Mouse (Mus musculus) lung, embryonic 15.5 days (tissue): Measurements from ENCODE around the gene Disp3. TPM values are rescaled to one million over a fixed set of nuclear protein-coding genes. Genes with fewer than 3 reads are reported as not detected.

Experiments
- ATAC-seq: fragments of 200-750 bp; cut with Nextera tagmentation; 2 replicates; pipeline ENCODE4 v1.8.0; 2017; ENCODE audit warnings: moderate number of reproducible peaks, borderline replicate concordance; ENCODE audit not compliant: low FRiP score, low TSS enrichment; ENCODE audit errors: extremely low read depth
- H3K27ac ChIP-seq: fragments of 300-500 bp; sonication (generic); 2 replicates; pipeline ENCODE4 v1.5.1; 2015; ENCODE audit warnings: moderate library complexity, mild to moderate bottlenecking, inconsistent platforms
- H3K27me3 ChIP-seq: fragments of 300-500 bp; sonication (generic); 2 replicates; pipeline ENCODE4 v1.6.1; 2015; ENCODE audit warnings: inconsistent platforms
- H3K36me3 ChIP-seq: fragments of 300-500 bp; sonication (generic); 2 replicates; pipeline ENCODE4 v1.6.1; 2015; ENCODE audit warnings: inconsistent platforms
- H3K4me1 ChIP-seq: fragments of 300-500 bp; sonication (generic); 2 replicates; pipeline ENCODE4 v1.6.1; 2015; ENCODE audit warnings: inconsistent platforms
- H3K4me2 ChIP-seq: fragments of 300-500 bp; sonication (generic); 2 replicates; pipeline ENCODE4 v1.6.1; 2015; ENCODE audit warnings: inconsistent platforms, mild to moderate bottlenecking, moderate library complexity
- H3K4me3 ChIP-seq: fragments of 300-500 bp; sonication (generic); 2 replicates; pipeline ENCODE4 v1.5.1; 2015; ENCODE audit warnings: mild to moderate bottlenecking, inconsistent platforms
- H3K9ac ChIP-seq: fragments of 300-500 bp; sonication (generic); 2 replicates; pipeline ENCODE4 v1.6.1; 2015; ENCODE audit warnings: inconsistent platforms
- H3K9me3 ChIP-seq: fragments of 300-500 bp; sonication (generic); 2 replicates; pipeline ENCODE4 v1.6.1; 2016; ENCODE audit warnings: inconsistent platforms
- WGBS: fragments of 180-500 bp; shearing (Covaris S2); methylation state at CpG from one replicate; pipeline ENCODE4 v1.1.7; 2015; 5-methylcytosine and 5-hydroxymethylcytosine counted together
- polyA plus RNA-seq: library from polyadenylated mRNA; unstranded; fragments of >200 nt; fragmentation: Nextera tagmentation; extraction: Ambion mirVana; gene quantifications from 2 replicates; pipeline ENCODE4 v1.2.1, GENCODE M21; 2015

Disp3 gene
- polyA plus RNA-seq, 1 experiment from 2014 or later: 0.10 TPM

- Histone ChIP-seq H3K27me3 (no peaks in the 10 kb centered on the region), H3K36me3 (no peaks in the 10 kb centered on the region), H3K27ac (no peak overlapping the region), H3K4me2 (no peak overlapping the region), H3K4me3 (no peak overlapping the region), H3K4me1 (no peaks in the 10 kb centered on the region), H3K9me3 (no peaks in the 10 kb centered on the region), H3K9ac (no peak overlapping the region)
- no peak for ATAC-seq
- WGBS: 40% methylated on average over 6 of the region's 6 CpGs
Measured at GRCm38 (mm10) chr4:148204873-148205232, 82.9 kb downstream of the Disp3 start.

GRCm38 (mm10) chr4:148204061-148204872, 83.5 kb downstream of the Disp3 start:
- WGBS: 46% methylated on average over 15 of the region's 15 CpGs
- H3K4me1 ChIP-seq: no peaks in the 10 kb centered on the region
- no peak overlapping the region for H3K4me2 ChIP-seq
- H3K9ac ChIP-seq: no peak overlapping the region
- no peaks in the 10 kb centered on the region for H3K36me3 ChIP-seq
- H3K4me3 ChIP-seq: no peak overlapping the region
- no peak for ATAC-seq
- H3K27me3 ChIP-seq: no peaks in the 10 kb centered on the region
- no peaks in the 10 kb centered on the region for H3K9me3 ChIP-seq
- H3K27ac ChIP-seq: no peak overlapping the region

- Histone ChIP-seq H3K27me3 (no peaks in the 10 kb centered on the region), H3K4me2 (no peak overlapping the region), H3K9ac (no peak overlapping the region), H3K9me3 (no peaks in the 10 kb centered on the region), H3K27ac (no peak overlapping the region), H3K4me1 (no peaks in the 10 kb centered on the region), H3K4me3 (no peak overlapping the region), H3K36me3 (no peaks in the 10 kb centered on the region)
- no peak for ATAC-seq
- 72% methylated on average over 2 of the region's 2 CpGs for WGBS
Measured at GRCm38 (mm10) chr4:148203557-148203956, 84.2 kb downstream of the Disp3 start.

- Histone ChIP-seq H3K27me3 (no peaks in the 10 kb centered on the region), H3K9me3 (no peaks in the 10 kb centered on the region), H3K27ac (no peak overlapping the region), H3K36me3 (no peaks in the 10 kb centered on the region), H3K4me3 (no peak overlapping the region), H3K4me1 (no peaks in the 10 kb centered on the region), H3K9ac (no peak overlapping the region), H3K4me2 (no peak overlapping the region)
- 58% methylated on average over 10 of the region's 10 CpGs for WGBS
- no peak for ATAC-seq
Measured at GRCm38 (mm10) chr4:148198721-148199120, 89.0 kb downstream of the Disp3 start.

- Histone ChIP-seq H3K9me3 (no peaks in the 10 kb centered on the region), H3K4me3 (no peak overlapping the region), H3K9ac (no peak overlapping the region), H3K4me2 (no peak overlapping the region), H3K27me3 (no peaks in the 10 kb centered on the region), H3K27ac (no peak overlapping the region), H3K4me1 (no peaks in the 10 kb centered on the region), H3K36me3 (no peaks in the 10 kb centered on the region)
- no peak; the same call in 1 of the 2 replicates for ATAC-seq
Measured at GRCm38 (mm10) chr4:148194400-148194799, 93.4 kb downstream of the Disp3 start.

GRCm38 (mm10) chr4:148192707-148193245, 95.0 kb downstream of the Disp3 start:
- H3K4me1 ChIP-seq: no peaks in the 10 kb centered on the region
- no peak overlapping the region for H3K4me3 ChIP-seq
- no peaks in the 10 kb centered on the region for H3K27me3 ChIP-seq
- H3K4me2 ChIP-seq: no peak overlapping the region
- H3K27ac ChIP-seq: no peak overlapping the region
- no peak overlapping the region for H3K9ac ChIP-seq
- no peak for ATAC-seq
- no peaks in the 10 kb centered on the region for H3K9me3 ChIP-seq
- whole genome bisulfite sequencing: 25% methylated on average over 11 of the region's 11 CpGs
- no peaks in the 10 kb centered on the region for H3K36me3 ChIP-seq

Other genes with a start within 250 kb of the Disp3 start
- 4.5 and 5.0 TPM in 2 replicates for gene Clcn6, start 249.1 kb downstream of the Disp3 start, polyA plus RNA-seq
- 18.9 and 21.1 TPM in 2 replicates for gene Mthfr, start 248.9 kb downstream of the Disp3 start, polyA plus RNA-seq
- 13.3 and 15.9 TPM in 2 replicates for gene Agtrap, start 199.9 kb downstream of the Disp3 start, polyA plus RNA-seq
- gene Mad2l2, start 157.6 kb downstream of the Disp3 start, polyA plus RNA-seq: 50.2 and 51.9 TPM in 2 replicates
- gene Draxin, start 157.3 kb downstream of the Disp3 start, polyA plus RNA-seq: 0.07 TPM in 1 of 2 replicates, not detected in the other
- gene Fbxo6, start 135.8 kb downstream of the Disp3 start, polyA plus RNA-seq: 14.2 and 15.9 TPM in 2 replicates
- gene Fbxo44, start 127.5 kb downstream of the Disp3 start, polyA plus RNA-seq: 12.1 and 13.4 TPM in 2 replicates
- 1.0 and 1.7 TPM in 2 replicates for gene Fbxo2, start 127.3 kb downstream of the Disp3 start, polyA plus RNA-seq
- 22.4 and 25.5 TPM in 2 replicates for gene Ubiad1, start 156.8 kb upstream of the Disp3 start, polyA plus RNA-seq
- gene Mtor, start 160.6 kb upstream of the Disp3 start, polyA plus RNA-seq: 13.7 and 13.8 TPM in 2 replicates
- 1.8 and 3.7 TPM in 2 replicates for gene Angptl7, start 212.5 kb upstream of the Disp3 start, polyA plus RNA-seq